Mouse (Mus musculus): ENCODE measurements around the gene Xrcc6. TPM values are rescaled to one million over a fixed set of nuclear protein-coding genes. Genes with fewer than 3 reads are reported as not detected.

Xrcc6 gene
- polyA plus RNA-seq, 1 experiment from 2014 or later, result 112 TPM

GRCm38 (mm10) chr15:82081161-82081560 lies 93.5 kb downstream of the Xrcc6 start:
- Histone ChIP-seq H3K4me1 (no peaks in the 10 kb centered on the region), H3K9me3 (replicated peaks) (no peaks in the 10 kb centered on the region), H3K27ac (no peak overlapping the region), H3K36me3 (no peaks in the 10 kb centered on the region), H3K4me3 (no peak overlapping the region), H3K27me3 (ENCODE audit: low read depth, poor library complexity, severe bottlenecking) (0 out of 2 replicates have a peak, but pooled peaks cover 6% of the 10 kb centered on the region)
- 37% methylated on average over 7 of the region's 7 CpGs for WGBS
- DNase-seq (ENCODE audit: low spot score), result peak; percentile 47

GRCm38 (mm10) chr15:82085606-82086005 lies 98.0 kb downstream of the Xrcc6 start:
- WGBS, result 84% methylated on average over 9 of the region's 9 CpGs
- H3K36me3 ChIP-seq, result no peaks in the 10 kb centered on the region
- no peak overlapping the region for H3K4me3 ChIP-seq
- H3K27me3 ChIP-seq (ENCODE audit: low read depth, poor library complexity, severe bottlenecking), result peaks cover 32% of the 10 kb centered on the region; the same call in 1 of the 2 replicates
- no peaks in the 10 kb centered on the region for H3K4me1 ChIP-seq
- no peaks in the 10 kb centered on the region for H3K9me3 ChIP-seq (replicated peaks)
- no peak for DNase-seq (ENCODE audit: low spot score)
- no peak overlapping the region for H3K27ac ChIP-seq

DNA sequence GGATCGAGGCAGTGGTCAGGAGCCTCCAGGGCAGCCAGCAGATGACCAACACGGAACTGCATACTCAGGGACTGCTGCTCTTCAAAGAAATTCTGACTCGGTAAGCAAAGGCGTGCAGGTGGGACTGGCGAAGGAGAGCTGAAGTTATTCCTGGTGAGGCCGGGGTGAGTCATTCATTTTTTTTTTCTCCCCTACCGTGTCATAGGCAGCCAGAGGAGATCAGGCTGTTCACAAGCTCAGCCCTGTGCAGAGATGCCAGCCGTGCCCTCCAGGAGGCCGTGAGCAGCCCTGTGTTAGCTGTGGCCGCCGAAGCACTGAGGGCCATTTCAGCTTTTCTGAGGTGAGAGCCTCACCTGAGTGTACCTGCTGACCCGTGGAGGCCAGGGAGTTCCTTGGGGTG lies 98.5 kb downstream of the Xrcc6 start:
- no peaks in the 10 kb centered on the region for H3K36me3 ChIP-seq
- H3K4me1 ChIP-seq, result no peaks in the 10 kb centered on the region
- H3K9me3 ChIP-seq (replicated peaks), result no peaks in the 10 kb centered on the region
- WGBS, result 86% methylated on average over 12 of the region's 12 CpGs
- no peak overlapping the region for H3K27ac ChIP-seq
- H3K27me3 ChIP-seq (ENCODE audit: low read depth, poor library complexity, severe bottlenecking), result peaks cover 32% of the 10 kb centered on the region; the same call in 1 of the 2 replicates
- DNase-seq (ENCODE audit: low spot score), result no peak
- no peak overlapping the region for H3K4me3 ChIP-seq

DNA sequence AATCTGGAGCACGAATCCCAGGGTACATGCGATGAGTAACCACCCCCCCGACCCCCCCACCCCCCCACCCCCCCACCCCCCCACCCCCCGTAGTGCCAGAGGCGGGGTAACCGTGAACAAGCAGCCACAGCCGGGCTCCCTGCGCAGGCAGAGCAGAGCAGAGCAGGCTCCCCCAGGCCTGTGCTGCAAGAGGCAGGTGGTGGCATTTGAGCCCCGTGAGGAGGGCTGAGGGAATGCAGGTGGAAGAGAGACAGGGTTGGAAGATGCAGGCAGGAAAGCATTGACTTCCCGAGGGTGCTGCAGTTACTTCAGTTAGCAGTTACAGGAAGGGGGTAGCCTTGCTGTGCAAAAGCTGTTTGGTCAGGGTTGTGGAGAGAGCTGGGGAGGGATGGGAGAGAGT lies 99.6 kb downstream of the Xrcc6 start:
- WGBS, result 17% methylated on average over 10 of the region's 10 CpGs
- Histone ChIP-seq H3K4me3 (no peak overlapping the region), H3K4me1 (no peaks in the 10 kb centered on the region), H3K36me3 (no peaks in the 10 kb centered on the region), H3K27me3 (ENCODE audit: low read depth, poor library complexity, severe bottlenecking) (peaks cover 32% of the 10 kb centered on the region; the same call in 1 of the 2 replicates), H3K9me3 (replicated peaks) (no peaks in the 10 kb centered on the region), H3K27ac (no peak overlapping the region)
- DNase-seq (ENCODE audit: low spot score), result peak; percentile 44

Other genes starting within 250 kb of the Xrcc6 start
- 51.7 and 57.5 TPM in 2 replicates for gene Zc3h7b, start 242.8 kb upstream of the Xrcc6 start, polyA plus RNA-seq (2016; fragmentation: Nextera tagmentation; extraction: Ambion mirVana)
- 150 and 166 TPM in 2 replicates for gene Rangap1, start 242.3 kb upstream of the Xrcc6 start, polyA plus RNA-seq (2016; fragmentation: Nextera tagmentation; extraction: Ambion mirVana)
- gene Tef, start 185.4 kb upstream of the Xrcc6 start, polyA plus RNA-seq (2016; fragmentation: Nextera tagmentation; extraction: Ambion mirVana), result 13.4 and 16.5 TPM in 2 replicates
- gene Tob2, start 129.0 kb upstream of the Xrcc6 start, polyA plus RNA-seq (2016; fragmentation: Nextera tagmentation; extraction: Ambion mirVana), result 18.3 and 19.8 TPM in 2 replicates
- gene Phf5a, start 115.9 kb upstream of the Xrcc6 start, polyA plus RNA-seq (2016; fragmentation: Nextera tagmentation; extraction: Ambion mirVana), result 256 and 300 TPM in 2 replicates
- 170 and 172 TPM in 2 replicates for gene Aco2, start 115.5 kb upstream of the Xrcc6 start, polyA plus RNA-seq (2016; fragmentation: Nextera tagmentation; extraction: Ambion mirVana)
- 75.5 and 86.6 TPM in 2 replicates for gene Polr3h, start 61.6 kb upstream of the Xrcc6 start, polyA plus RNA-seq (2016; fragmentation: Nextera tagmentation; extraction: Ambion mirVana)
- 3.7 and 5.7 TPM in 2 replicates for gene Csdc2, start 51.1 kb upstream of the Xrcc6 start, polyA plus RNA-seq (2016; fragmentation: Nextera tagmentation; extraction: Ambion mirVana)
- 18.1 and 21.1 TPM in 2 replicates for gene Pmm1, start 26.9 kb upstream of the Xrcc6 start, polyA plus RNA-seq (2016; fragmentation: Nextera tagmentation; extraction: Ambion mirVana)
- not detected in 2 replicates for gene 1700029P11Rik, start 7.3 kb upstream of the Xrcc6 start, polyA plus RNA-seq (2016; fragmentation: Nextera tagmentation; extraction: Ambion mirVana)
- gene Desi1, start 46.0 kb downstream of the Xrcc6 start, polyA plus RNA-seq (2016; fragmentation: Nextera tagmentation; extraction: Ambion mirVana), result 33.7 and 40.3 TPM in 2 replicates
- gene Snu13, start 59.8 kb downstream of the Xrcc6 start, polyA plus RNA-seq (2016; fragmentation: Nextera tagmentation; extraction: Ambion mirVana), result 379 and 421 TPM in 2 replicates
- gene 4930407I10Rik, start 71.3 kb downstream of the Xrcc6 start, polyA plus RNA-seq (2016; fragmentation: Nextera tagmentation; extraction: Ambion mirVana), result not detected in 2 replicates
- not detected in 2 replicates for gene Mei1, start 82.2 kb downstream of the Xrcc6 start, polyA plus RNA-seq (2016; fragmentation: Nextera tagmentation; extraction: Ambion mirVana)
- 22.8 and 23.6 TPM in 2 replicates for gene Ccdc134, start 140.1 kb downstream of the Xrcc6 start, polyA plus RNA-seq (2016; fragmentation: Nextera tagmentation; extraction: Ambion mirVana)
- 182 and 190 TPM in 2 replicates for gene Srebf2, start 159.3 kb downstream of the Xrcc6 start, polyA plus RNA-seq (2016; fragmentation: Nextera tagmentation; extraction: Ambion mirVana)
- 0.15 TPM in 1 of 2 replicates, not detected in the other for gene Shisa8, start 225.0 kb downstream of the Xrcc6 start, polyA plus RNA-seq (2016; fragmentation: Nextera tagmentation; extraction: Ambion mirVana)
- 0.15 and 0.33 TPM in 2 replicates for gene Tnfrsf13c, start 236.5 kb downstream of the Xrcc6 start, polyA plus RNA-seq (2016; fragmentation: Nextera tagmentation; extraction: Ambion mirVana)